Mouse (Mus musculus) layer of hippocampus, postnatal 10 days (tissue): ENCODE results near the gene Lmbr1l. TPM values are rescaled to one million over a fixed set of nuclear protein-coding genes. Genes with fewer than 3 reads are reported as not detected.
"Not testable (repeated sequence)": the region's sequence is repeated elsewhere in the genome, so short reads cannot be mapped to it uniquely, and the experiment has no call there.

Source experiments
- DNase-seq, 2 experiments: peaks; one replicate each; pipeline ENCODE4 v3.0.0; 2021; ENCODE audit warnings: low spot score in 2 of 2
- long read RNA-seq: library from polyadenylated mRNA; stranded (forward); transcript quantifications from one replicate; pipeline ENCODE4 v2.0.0, GENCODE M21; 2023
- total RNA-seq, 2 experiments: library from RNA; stranded (reverse); gene quantifications; 2 replicates each; pipeline ENCODE4 v1.2.3; 2021

Lmbr1l gene
- 10 to 100 TPM; 17.2 to 27.3 TPM for total RNA-seq
- long read RNA-seq, partial matches to known transcripts, result 2 of 3 reads
- long read RNA-seq, other reads (novel, unspliced or antisense), result 1 of 3 reads

- DNase-seq, result peak; percentile 98 to 99
These were observed at the start of gene Lmbr1l for GRCm38 (mm10) chr15:98917538-98918498. Gene Lmbr1l (minus strand): TSS chr15:98918231.

- no peak for DNase-seq
These were observed 41.5 kb upstream of the Lmbr1l start for GRCm38 (mm10) chr15:98959531-98959930.

- DNase-seq, result no peak
These were observed 40.9 kb upstream of the Lmbr1l start for GRCm38 (mm10) chr15:98958901-98959420.

GRCm38 (mm10) chr15:98957475-98957874, 39.4 kb upstream of the Lmbr1l start:
- no peak for DNase-seq

GRCm38 (mm10) chr15:98956000-98956399, 38.0 kb upstream of the Lmbr1l start:
- DNase-seq, result no peak

GRCm38 (mm10) chr15:98955324-98955723, 37.3 kb upstream of the Lmbr1l start:
- no peak for DNase-seq

GRCm38 (mm10) chr15:98954425-98955253, 36.6 kb upstream of the Lmbr1l start:
- peak; percentile 51 to 62 for DNase-seq

GRCm38 (mm10) chr15:98953401-98954356, 35.6 kb upstream of the Lmbr1l start, which contains the start of the genes Gm49450 and Tuba1a:
Gene Gm49450 (minus strand): TSS chr15:98953551.
Gene Tuba1a (minus strand): TSS chr15:98953703.
- DNase-seq, result peak; percentile 95 to 96

GRCm38 (mm10) chr15:98952751-98953400, 34.8 kb upstream of the Lmbr1l start:
- peak; percentile 77 to 82 for DNase-seq

GRCm38 (mm10) chr15:98952063-98952455, 34.0 kb upstream of the Lmbr1l start:
- no peak for DNase-seq

- DNase-seq, result not testable (repeated sequence)
These were observed 33.4 kb upstream of the Lmbr1l start for GRCm38 (mm10) chr15:98951122-98952062.

GRCm38 (mm10) chr15:98949607-98949892, 31.5 kb upstream of the Lmbr1l start:
- no peak for DNase-seq

GRCm38 (mm10) chr15:98948857-98949606, 31.0 kb upstream of the Lmbr1l start:
- no peak for DNase-seq

GRCm38 (mm10) chr15:98948382-98948781, 30.4 kb upstream of the Lmbr1l start:
- no peak for DNase-seq

GRCm38 (mm10) chr15:98947884-98948283, 29.9 kb upstream of the Lmbr1l start:
- no peak for DNase-seq

GRCm38 (mm10) chr15:98943133-98943532, 25.1 kb upstream of the Lmbr1l start:
- no peak for DNase-seq

- no peak for DNase-seq
These were observed 24.1 kb upstream of the Lmbr1l start for GRCm38 (mm10) chr15:98942081-98942480.

GRCm38 (mm10) chr15:98941539-98941938, 23.5 kb upstream of the Lmbr1l start:
- DNase-seq, result no peak
